Mouse (Mus musculus) CD4-positive, CD25-positive, alpha-beta regulatory T cell, adult 9 weeks (primary cell): ENCODE data around the gene Vmn1r86. TPM values are rescaled to one million over a fixed set of nuclear protein-coding genes. Genes with fewer than 3 reads are reported as not detected.

Experiments
- polyA plus RNA-seq: library from polyadenylated mRNA; unstranded; fragments of 100-300 nt; shearing (Covaris generic); gene quantifications from one replicate; pipeline ENCODE4 v1.2.1, GENCODE M21; 2017

Vmn1r86 gene
- 0.04 TPM for polyA plus RNA-seq

DNA sequence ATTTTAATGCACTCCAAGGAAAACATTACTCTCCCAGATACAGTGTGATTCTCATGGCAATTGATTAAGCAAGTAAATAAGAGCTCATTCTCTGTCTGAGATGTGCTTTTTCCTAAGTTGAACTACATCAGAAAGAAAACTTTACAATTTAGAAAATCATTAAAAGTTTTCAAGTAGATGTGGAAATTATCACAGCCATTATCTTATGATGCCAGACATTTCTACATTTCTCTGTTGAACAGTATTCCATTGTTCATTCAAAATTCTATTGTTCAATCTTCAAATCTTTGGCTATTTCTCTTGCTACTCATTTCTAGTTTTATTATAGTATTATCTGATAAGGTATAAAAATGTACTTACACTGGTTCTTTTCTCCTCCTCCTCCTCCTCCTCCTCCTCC lies at the start of gene Vmn1r86:
Gene Vmn1r86 (minus strand): TSS at position 101 of the 400 bp plus-strand sequence.

DNA sequence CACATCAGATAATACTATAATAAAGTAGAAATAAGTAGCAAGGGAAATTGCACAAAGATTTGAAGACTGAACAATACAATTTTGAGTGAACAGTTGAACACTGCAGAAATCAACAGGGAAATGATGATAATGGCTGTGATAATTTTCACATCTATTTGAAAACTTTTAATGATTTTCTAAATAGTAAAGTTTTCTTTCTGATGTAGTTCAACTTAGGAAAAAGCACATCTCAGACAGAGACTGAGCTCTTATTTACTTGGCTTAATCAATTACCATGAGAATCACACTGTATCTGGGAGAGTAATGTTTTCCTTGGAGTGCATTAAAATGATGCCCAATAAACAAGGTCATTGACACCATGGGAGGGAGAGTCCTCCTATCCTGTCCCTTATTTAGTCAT lies 39.6 kb upstream of the Vmn1r86 start, which contains the start of gene Vmn1r88:
Gene Vmn1r88 (plus strand): TSS at position 301 of the 400 bp plus-strand sequence.

DNA sequence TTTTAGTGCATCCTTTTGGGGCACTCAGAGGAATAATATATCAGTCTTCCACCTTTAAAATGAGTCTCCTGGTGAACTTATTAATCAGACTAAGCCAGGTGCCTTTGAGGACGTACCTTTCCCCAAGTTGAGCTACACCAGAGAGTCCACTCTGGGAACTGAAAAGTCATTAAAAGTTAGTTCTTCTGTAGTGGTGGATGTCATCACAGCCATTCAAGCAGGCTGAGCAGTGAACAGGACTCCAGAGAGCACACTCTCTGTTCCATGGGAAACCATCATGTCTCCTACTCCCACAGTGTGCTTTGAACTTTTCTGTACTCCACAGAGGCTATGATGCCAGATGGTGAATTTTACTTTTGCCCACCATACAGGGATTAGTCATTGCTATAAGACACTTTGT lies 20.3 kb upstream of the Vmn1r86 start, which contains the start of gene Vmn1r87:
Gene Vmn1r87 (minus strand): TSS at position 101 of the 400 bp plus-strand sequence.

DNA sequence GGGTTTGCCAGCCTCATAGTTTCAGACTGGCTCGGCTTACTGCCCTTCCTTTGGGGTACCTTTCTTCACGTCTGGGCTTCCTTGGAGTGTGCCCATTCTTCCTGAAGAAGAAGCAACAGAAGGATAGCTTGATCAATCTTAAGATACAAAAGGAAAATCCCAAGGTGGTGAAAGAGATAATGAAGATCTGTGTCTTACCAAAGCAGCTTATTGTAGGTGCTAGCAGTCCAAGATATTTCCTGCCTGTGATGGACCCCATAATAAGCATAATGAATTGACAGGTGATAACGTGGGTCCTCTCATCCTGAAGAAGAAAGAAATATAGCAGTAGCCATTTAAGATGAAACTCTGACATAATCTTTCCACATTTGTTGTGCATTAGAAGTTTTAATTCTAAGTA lies 24.6 kb downstream of the Vmn1r86 start, which contains the start of gene Vmn1r85:
Gene Vmn1r85 (minus strand): TSS at position 101 of the 400 bp plus-strand sequence.

DNA sequence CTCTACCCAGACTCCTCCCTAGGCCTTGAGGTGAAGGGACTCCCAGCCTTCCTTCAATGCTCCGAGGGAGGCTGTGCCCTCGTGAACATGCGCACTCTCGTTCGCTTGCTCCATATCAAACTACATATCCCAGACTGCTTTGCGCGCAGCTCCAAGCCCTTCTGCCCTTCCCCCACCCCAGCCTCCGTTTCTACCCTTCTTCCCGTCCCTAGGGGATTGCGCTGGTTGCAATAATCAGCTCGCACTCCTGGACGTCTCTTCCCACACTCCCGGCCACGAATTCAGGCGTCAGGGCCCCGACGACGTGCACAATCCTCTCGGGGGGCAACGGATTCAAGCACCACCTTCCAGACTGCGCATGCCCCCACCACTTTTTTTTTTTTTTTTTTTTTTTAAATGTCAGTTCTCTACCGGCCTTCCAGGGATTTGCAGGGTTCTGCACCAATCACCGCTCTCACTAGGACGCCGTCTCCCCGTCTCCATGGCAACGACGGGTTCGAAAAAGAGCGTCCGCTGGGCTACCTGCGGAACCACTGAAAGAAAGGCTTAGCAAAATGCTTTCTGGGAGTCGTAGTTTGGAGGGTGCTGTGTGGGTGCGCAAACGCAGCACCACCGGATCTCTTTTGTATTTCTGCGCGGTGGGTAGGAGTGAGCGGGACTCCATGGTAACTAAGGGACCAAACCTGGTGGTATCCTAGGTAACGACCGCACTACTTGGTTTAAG lies 65.3 kb downstream of the Vmn1r86 start, which contains the start of gene Mzf1:
Gene Mzf1 (minus strand): TSS at position 478 of the 724 bp plus-strand sequence.

Other genes starting within 250 kb of the Vmn1r86 start
- 3.8 TPM for gene Zfp128, start 238.7 kb downstream of the Vmn1r86 start, polyA plus RNA-seq
- gene Zscan22, start 222.1 kb downstream of the Vmn1r86 start, polyA plus RNA-seq: 14.7 TPM
- gene Rps5, start 197.6 kb downstream of the Vmn1r86 start, polyA plus RNA-seq: 1,332 TPM
- not detected for gene Rnf225, start 192.5 kb downstream of the Vmn1r86 start, polyA plus RNA-seq
- gene Zfp324, start 154.1 kb downstream of the Vmn1r86 start, polyA plus RNA-seq: 6.6 TPM
- 10.2 TPM for gene Zfp446, start 142.1 kb downstream of the Vmn1r86 start, polyA plus RNA-seq
- 0.16 TPM for gene Slc27a5, start 121.7 kb downstream of the Vmn1r86 start, polyA plus RNA-seq
- gene Trim28, start 120.8 kb downstream of the Vmn1r86 start, polyA plus RNA-seq: 38.1 TPM
- gene Zbtb45, start 109.9 kb downstream of the Vmn1r86 start, polyA plus RNA-seq: 3.6 TPM
- 310 TPM for gene Chmp2a, start 85.1 kb downstream of the Vmn1r86 start, polyA plus RNA-seq
- 7.8 TPM for gene Ube2m, start 81.6 kb downstream of the Vmn1r86 start, polyA plus RNA-seq
- gene Mzf1, start 65.2 kb downstream of the Vmn1r86 start, polyA plus RNA-seq: 0.45 TPM
- gene Vmn1r85, start 24.7 kb downstream of the Vmn1r86 start, polyA plus RNA-seq: not detected
- gene Vmn1r87, start 20.2 kb upstream of the Vmn1r86 start, polyA plus RNA-seq: not detected
- gene Vmn1r88, start 39.7 kb upstream of the Vmn1r86 start, polyA plus RNA-seq: 0.04 TPM
- gene Vmn1r89, start 93.1 kb upstream of the Vmn1r86 start, polyA plus RNA-seq: not detected
- 23.1 TPM for gene Lig1, start 157.4 kb upstream of the Vmn1r86 start, polyA plus RNA-seq
- gene Zswim9, start 158.8 kb upstream of the Vmn1r86 start, polyA plus RNA-seq: 3.5 TPM
- gene Pla2g4c, start 204.7 kb upstream of the Vmn1r86 start, polyA plus RNA-seq: not detected